Mouse (Mus musculus) 3134 (cell line): ENCODE data around the gene Plcg1.

Experiments used
- DNase-seq: peaks from one replicate; pipeline ENCODE4 v3.0.0-alpha.2; 2011; ENCODE audit warnings: low spot score; ENCODE audit not compliant: insufficient read length; ENCODE audit errors: extremely low read depth

Gene Plcg1

GRCm38 (mm10) chr2:160731117-160731838 is at the start of gene Plcg1:
TSS of gene Plcg1 (plus strand) at chr2:160731300.
- peak; percentile 88 for DNase-seq

GRCm38 (mm10) chr2:160700271-160700670 is 30.8 kb upstream of the Plcg1 start:
- no peak for DNase-seq

GRCm38 (mm10) chr2:160701603-160702002 is 29.5 kb upstream of the Plcg1 start:
- no peak for DNase-seq

GRCm38 (mm10) chr2:160702824-160703223 is 28.3 kb upstream of the Plcg1 start:
- no peak for DNase-seq

GRCm38 (mm10) chr2:160707673-160708072 is 23.4 kb upstream of the Plcg1 start:
- no peak for DNase-seq

GRCm38 (mm10) chr2:160715463-160716030 is 15.6 kb upstream of the Plcg1 start:
- no peak for DNase-seq

GRCm38 (mm10) chr2:160717269-160717668 is 13.8 kb upstream of the Plcg1 start:
- no peak for DNase-seq

GRCm38 (mm10) chr2:160718811-160719210 is 12.3 kb upstream of the Plcg1 start:
- DNase-seq, result no peak

- no peak for DNase-seq
Measured at GRCm38 (mm10) chr2:160722714-160723113, 8.4 kb upstream of the Plcg1 start.

GRCm38 (mm10) chr2:160723613-160724375 is 7.3 kb upstream of the Plcg1 start:
- no peak for DNase-seq

- no peak for DNase-seq
Measured at GRCm38 (mm10) chr2:160724536-160724935, 6.6 kb upstream of the Plcg1 start.

- no peak for DNase-seq
Measured at GRCm38 (mm10) chr2:160725877-160726864, 4.9 kb upstream of the Plcg1 start.

GRCm38 (mm10) chr2:160728972-160729371 is 2.1 kb upstream of the Plcg1 start:
- no peak for DNase-seq

GRCm38 (mm10) chr2:160729436-160729835 is 1.7 kb upstream of the Plcg1 start:
- DNase-seq, result no peak

- DNase-seq, result no peak
Measured at GRCm38 (mm10) chr2:160729851-160730796, 976 bp upstream of the Plcg1 start.

- no peak for DNase-seq
Measured at GRCm38 (mm10) chr2:160730797-160731116, 343 bp upstream of the Plcg1 start.

- peak; percentile 75 for DNase-seq
Measured at GRCm38 (mm10) chr2:160731839-160732261, 750 bp downstream of the Plcg1 start.

- peak; percentile 30 for DNase-seq
Measured at GRCm38 (mm10) chr2:160732420-160732995, 1.4 kb downstream of the Plcg1 start.

GRCm38 (mm10) chr2:160733131-160733531 is 2.0 kb downstream of the Plcg1 start:
- DNase-seq, result no peak
